Mouse (Mus musculus) forebrain, embryonic 15.5 days (tissue): ENCODE measurements around the gene Smurf2. TPM values are rescaled to one million over a fixed set of nuclear protein-coding genes. Genes with fewer than 3 reads are reported as not detected.
A peak's percentile ranks its signal among the peaks of the same experiment; 100 is the strongest.
"Not testable (repeated sequence)": the region's sequence is repeated elsewhere in the genome, so short reads cannot be mapped to it uniquely, and the experiment has no call there.

Experiments
- ATAC-seq: fragments of 200-750 bp; cut with Nextera tagmentation; replicated peaks from 2 replicates; pipeline ENCODE4 v1.8.0; 2017; ENCODE audit warnings: mild to moderate bottlenecking, moderate TSS enrichment, moderate library complexity
- H3K27ac ChIP-seq: fragments of 300-500 bp; sonication (generic); replicated peaks from 2 replicates; pipeline ENCODE4 v1.5.1; 2015; ENCODE audit warnings: mild to moderate bottlenecking, inconsistent platforms
- H3K27me3 ChIP-seq: fragments of 300-500 bp; sonication (generic); 2 replicates; pipeline ENCODE4 v1.6.1; 2015; ENCODE audit warnings: inconsistent platforms
- H3K36me3 ChIP-seq: fragments of 300-500 bp; sonication (generic); 2 replicates; pipeline ENCODE4 v1.6.1; 2015; ENCODE audit warnings: mild to moderate bottlenecking, inconsistent platforms
- H3K4me1 ChIP-seq: fragments of 300-500 bp; sonication (generic); 2 replicates; pipeline ENCODE4 v1.6.1; 2015; ENCODE audit warnings: inconsistent platforms
- H3K4me2 ChIP-seq: fragments of 300-500 bp; sonication (generic); replicated peaks from 2 replicates; pipeline ENCODE4 v1.6.1; 2015; ENCODE audit warnings: mild to moderate bottlenecking, inconsistent platforms
- H3K4me3 ChIP-seq: fragments of 300-500 bp; sonication (generic); 2 replicates; pipeline ENCODE4 v1.5.1; 2015; ENCODE audit warnings: mild to moderate bottlenecking, inconsistent platforms
- H3K9ac ChIP-seq: fragments of 300-500 bp; sonication (generic); replicated peaks from 2 replicates; pipeline ENCODE4 v1.6.1; 2015; ENCODE audit warnings: mild to moderate bottlenecking, inconsistent platforms
- H3K9me3 ChIP-seq: fragments of 300-500 bp; sonication (generic); 2 replicates; pipeline ENCODE4 v1.6.1; 2016; ENCODE audit warnings: inconsistent platforms
- WGBS: fragments of 180-500 bp; shearing (Covaris S2); methylation state at CpG from one replicate; pipeline ENCODE4 v1.1.7; 2015; ENCODE audit warnings: mixed read lengths; 5-methylcytosine and 5-hydroxymethylcytosine counted together
- polyA plus RNA-seq: library from polyadenylated mRNA; unstranded; fragments of >200 nt; fragmentation: Nextera tagmentation; extraction: Ambion mirVana; gene quantifications from 2 replicates; pipeline ENCODE4 v1.2.1, GENCODE M21; 2015

Gene Smurf2
- polyA plus RNA-seq, 1 experiment from 2014 or later, result 16.0 TPM

GRCm38 (mm10) chr11:106819595-106819994 lies 100.9 kb downstream of the Smurf2 start:
- Histone ChIP-seq H3K27ac (0 out of 2 replicates have a peak overlapping the region, but pooled peaks have one; percentile 78), H3K9me3 (no peaks in the 10 kb centered on the region), H3K36me3 (peaks cover 57% of the 10 kb centered on the region), H3K9ac (no peak overlapping the region), H3K4me1 (peaks cover 24% of the 10 kb centered on the region), H3K27me3 (no peaks in the 10 kb centered on the region), H3K4me2 (no peak overlapping the region), H3K4me3 (no peak overlapping the region)
- 86% methylated on average over 9 of the region's 9 CpGs for WGBS
- ATAC-seq, result no peak

- Histone ChIP-seq H3K27ac (peak overlapping the region; percentile 78), H3K36me3 (peaks cover 61% of the 10 kb centered on the region), H3K9ac (peak overlapping the region; percentile 16; the same call in 1 of the 2 replicates), H3K4me1 (peaks cover 24% of the 10 kb centered on the region), H3K9me3 (no peaks in the 10 kb centered on the region), H3K4me2 (0 out of 2 replicates have a peak overlapping the region, but pooled peaks have one; percentile 8), H3K27me3 (no peaks in the 10 kb centered on the region), H3K4me3 (no peak overlapping the region)
- WGBS, result 20% methylated on average over 9 of the region's 9 CpGs
- ATAC-seq, result peak; percentile 76; the same call in 1 of the 2 replicates
These were observed 102.2 kb downstream of the Smurf2 start for GRCm38 (mm10) chr11:106818341-106818740.

- Histone ChIP-seq H3K4me2 (no peak overlapping the region), H3K4me1 (peaks cover 24% of the 10 kb centered on the region)
- ATAC-seq, result no peak
These were observed 102.7 kb downstream of the Smurf2 start for GRCm38 (mm10) chr11:106817808-106818207.

GRCm38 (mm10) chr11:106817156-106817555 lies 103.4 kb downstream of the Smurf2 start:
- peaks cover 24% of the 10 kb centered on the region for H3K4me1 ChIP-seq
- 61% methylated on average over 3 of the region's 3 CpGs for WGBS
- no peak overlapping the region for H3K9ac ChIP-seq
- no peak overlapping the region for H3K4me3 ChIP-seq
- H3K36me3 ChIP-seq, result peaks cover 67% of the 10 kb centered on the region
- no peak for ATAC-seq
- no peak overlapping the region for H3K4me2 ChIP-seq
- peak overlapping the region; percentile 78 for H3K27ac ChIP-seq
- H3K27me3 ChIP-seq, result no peaks in the 10 kb centered on the region
- no peaks in the 10 kb centered on the region for H3K9me3 ChIP-seq

More at GRCm38 (mm10) chr11:106817808-106818207, 102.7 kb downstream of the Smurf2 start:
- Histone ChIP-seq H3K9me3 (no peaks in the 10 kb centered on the region), H3K27ac (peak overlapping the region; percentile 78), H3K9ac (peak overlapping the region; percentile 16; the same call in 1 of the 2 replicates), H3K27me3 (no peaks in the 10 kb centered on the region), H3K4me3 (no peak overlapping the region), H3K36me3 (peaks cover 64% of the 10 kb centered on the region)
- WGBS, result 38% methylated on average over 6 of the region's 6 CpGs

- H3K27me3 ChIP-seq, result no peaks in the 10 kb centered on the region
- H3K4me3 ChIP-seq, result no peak overlapping the region
- H3K4me1 ChIP-seq, result peaks cover 24% of the 10 kb centered on the region
- H3K27ac ChIP-seq, result no peak overlapping the region
- H3K36me3 ChIP-seq, result peaks cover 68% of the 10 kb centered on the region
- no peak overlapping the region for H3K9ac ChIP-seq
- no peak overlapping the region for H3K4me2 ChIP-seq
- ATAC-seq, result no peak
- H3K9me3 ChIP-seq, result no peaks in the 10 kb centered on the region
- 85% methylated on average over 7 of the region's 7 CpGs for WGBS
These were observed 104.2 kb downstream of the Smurf2 start for GRCm38 (mm10) chr11:106816316-106816715.

GRCm38 (mm10) chr11:106815761-106816160 lies 104.8 kb downstream of the Smurf2 start:
- 91% methylated on average over 2 of the region's 2 CpGs for WGBS
- peaks cover 70% of the 10 kb centered on the region for H3K36me3 ChIP-seq

GRCm38 (mm10) chr11:106815331-106815730 lies 105.2 kb downstream of the Smurf2 start:
- Histone ChIP-seq H3K4me2 (no peak overlapping the region), H3K4me3 (no peak overlapping the region), H3K4me1 (peaks cover 24% of the 10 kb centered on the region), H3K27ac (no peak overlapping the region), H3K9ac (no peak overlapping the region), H3K36me3 (peaks cover 69% of the 10 kb centered on the region), H3K27me3 (no peaks in the 10 kb centered on the region), H3K9me3 (no peaks in the 10 kb centered on the region)
- no peak for ATAC-seq
- WGBS, result 99% methylated on average over 2 of the region's 2 CpGs

More at GRCm38 (mm10) chr11:106815761-106816160, 104.8 kb downstream of the Smurf2 start:
- no peak overlapping the region for H3K4me2 ChIP-seq
- H3K27me3 ChIP-seq, result no peaks in the 10 kb centered on the region
- no peaks in the 10 kb centered on the region for H3K9me3 ChIP-seq
- peaks cover 24% of the 10 kb centered on the region for H3K4me1 ChIP-seq
- ATAC-seq, result no peak
- no peak overlapping the region for H3K27ac ChIP-seq
- no peak overlapping the region for H3K4me3 ChIP-seq
- no peak overlapping the region for H3K9ac ChIP-seq

- H3K36me3 ChIP-seq, result peaks cover 73% of the 10 kb centered on the region
- ATAC-seq, result no peak
These were observed 105.8 kb downstream of the Smurf2 start for GRCm38 (mm10) chr11:106814601-106815320.

GRCm38 (mm10) chr11:106812410-106813136 lies 107.9 kb downstream of the Smurf2 start:
- Histone ChIP-seq H3K27me3 (no peaks in the 10 kb centered on the region), H3K9ac (no peak overlapping the region), H3K36me3 (peaks cover 78% of the 10 kb centered on the region), H3K4me2 (no peak overlapping the region), H3K27ac (no peak overlapping the region), H3K9me3 (no peaks in the 10 kb centered on the region), H3K4me1 (peaks cover 5% of the 10 kb centered on the region), H3K4me3 (no peak overlapping the region)
- ATAC-seq, result no peak
- WGBS, result 88% methylated on average over 7 of the region's 7 CpGs

More at GRCm38 (mm10) chr11:106814601-106815320, 105.8 kb downstream of the Smurf2 start:
- Histone ChIP-seq H3K4me1 (peaks cover 24% of the 10 kb centered on the region), H3K9ac (no peak overlapping the region), H3K4me2 (no peak overlapping the region), H3K4me3 (no peak overlapping the region), H3K27ac (no peak overlapping the region), H3K9me3 (no peaks in the 10 kb centered on the region), H3K27me3 (no peaks in the 10 kb centered on the region)
- 89% methylated on average over 14 of the region's 14 CpGs for WGBS

GRCm38 (mm10) chr11:106807442-106807841 lies 113.1 kb downstream of the Smurf2 start:
- H3K4me2 ChIP-seq, H3K4me3 ChIP-seq, H3K27me3 ChIP-seq, H3K9me3 ChIP-seq, H3K4me1 ChIP-seq, ATAC-seq, H3K9ac ChIP-seq, H3K27ac ChIP-seq: not testable (repeated sequence)
- WGBS, result 93% methylated on average over 1 of the region's 1 CpGs
- peaks cover 57% of the 10 kb centered on the region for H3K36me3 ChIP-seq

- Histone ChIP-seq H3K9ac (no peak overlapping the region), H3K4me3 (no peak overlapping the region), H3K9me3 (no peaks in the 10 kb centered on the region), H3K4me2 (no peak overlapping the region), H3K27me3 (no peaks in the 10 kb centered on the region), H3K27ac (no peak overlapping the region), H3K4me1 (no peaks in the 10 kb centered on the region), H3K36me3 (peaks cover 71% of the 10 kb centered on the region)
- ATAC-seq, result no peak
- 81% methylated on average over 10 of the region's 10 CpGs for WGBS
These were observed 118.4 kb downstream of the Smurf2 start for GRCm38 (mm10) chr11:106802069-106802627.

- no peaks in the 10 kb centered on the region for H3K9me3 ChIP-seq
- H3K4me3 ChIP-seq, result no peak overlapping the region
- H3K4me1 ChIP-seq, result peaks cover 4% of the 10 kb centered on the region
- H3K36me3 ChIP-seq, result peaks cover 66% of the 10 kb centered on the region
- no peak overlapping the region for H3K4me2 ChIP-seq
- no peak overlapping the region for H3K27ac ChIP-seq
- ATAC-seq, result no peak
- no peaks in the 10 kb centered on the region for H3K27me3 ChIP-seq
- 81% methylated on average over 9 of the region's 9 CpGs for WGBS
- no peak overlapping the region for H3K9ac ChIP-seq
These were observed 124.8 kb downstream of the Smurf2 start for GRCm38 (mm10) chr11:106795679-106796078.
